Mouse (Mus musculus) MEL (cell line): ENCODE measurements around the gene Tank. TPM values are rescaled to one million over a fixed set of nuclear protein-coding genes. Genes with fewer than 3 reads are reported as not detected.
A peak's percentile ranks its signal among the peaks of the same experiment; 100 is the strongest.

ENCODE experiments used
- DNase-seq: peaks from one replicate; pipeline ENCODE4 v3.0.0; 2011; ENCODE audit warnings: low read depth, low spot score
- H3K27ac ChIP-seq: 2 replicates; pipeline ENCODE4 v1.5.1; 2012; ENCODE audit warnings: low read depth, mild to moderate bottlenecking, control low read depth, low read length, moderate library complexity; ENCODE audit not compliant: control insufficient read depth
- H3K27me3 ChIP-seq, 2 experiments: fragments of 150-350 bp in 1 of 2; sonication (generic) in 1 of 2; 2 replicates each; pipeline ENCODE4 v1.6.1; 2012; ENCODE audit warnings: low read length in 2 of 2, mild to moderate bottlenecking in 2 of 2, improper control_type of control experiment in 1 of 2, moderate library complexity in 1 of 2; ENCODE audit not compliant: insufficient read depth in 2 of 2, control insufficient read depth in 1 of 2
- H3K36me3 ChIP-seq, 2 experiments: 2 replicates each; pipeline ENCODE4 v1.6.1; 2012 to 2014; ENCODE audit warnings: low read length in 2 of 2, improper control_type of control experiment in 1 of 2, inconsistent platforms in 1 of 2, mild to moderate bottlenecking in 1 of 2; ENCODE audit not compliant: insufficient read depth in 2 of 2, control insufficient read depth in 1 of 2
- H3K4me1 ChIP-seq, 2 experiments: fragments of 150-350 bp in 1 of 2; sonication (generic) in 1 of 2; 2 replicates each; pipeline ENCODE4 v1.6.1; 2012; ENCODE audit warnings: low read length in 2 of 2, improper control_type of control experiment in 1 of 2, mild to moderate bottlenecking in 1 of 2; ENCODE audit not compliant: insufficient read depth in 2 of 2, control insufficient read depth in 1 of 2
- H3K4me3 ChIP-seq, 2 experiments: fragments of 150-350 bp in 1 of 2; sonication (generic) in 1 of 2; 2 replicates each; pipeline ENCODE4 v1.5.1; 2012; ENCODE audit warnings: low read depth in 2 of 2, low read length in 2 of 2, mild to moderate bottlenecking in 2 of 2, moderate library complexity in 2 of 2, control low read depth in 1 of 2, improper control_type of control experiment in 1 of 2; ENCODE audit not compliant: control insufficient read depth in 1 of 2, insufficient read depth in 1 of 2
- H3K79me2 ChIP-seq: 2 replicates; pipeline ENCODE4 v1.6.1; 2012; ENCODE audit warnings: mild to moderate bottlenecking, low read length, moderate library complexity; ENCODE audit not compliant: control insufficient read depth, poor library complexity, insufficient read depth
- H3K9ac ChIP-seq: 2 replicates; pipeline ENCODE4 v1.6.1; 2012; ENCODE audit warnings: low read depth, mild to moderate bottlenecking, control low read depth, low read length, moderate library complexity; ENCODE audit not compliant: control insufficient read depth, poor library complexity, severe bottlenecking
- H3K9me3 ChIP-seq: fragments of 150-350 bp; sonication (generic); replicated peaks from 2 replicates; pipeline ENCODE4 v1.6.1; 2012; ENCODE audit warnings: mild to moderate bottlenecking, low read length, improper control_type of control experiment, moderate library complexity; ENCODE audit not compliant: insufficient read depth
- BHLHE40 ChIP-seq: IDR thresholded peaks from 2 replicates; pipeline ENCODE4 v1.6.1; 2012; ENCODE audit warnings: low read depth, mild to moderate bottlenecking, inconsistent platforms, low read length, improper control_type of control experiment, borderline replicate concordance
- CHD1 ChIP-seq: IDR thresholded peaks from 2 replicates; pipeline ENCODE4 v1.6.1; 2012; ENCODE audit warnings: low read depth, mild to moderate bottlenecking, inconsistent platforms, low read length, improper control_type of control experiment
- CHD2 ChIP-seq: IDR thresholded peaks from 2 replicates; pipeline ENCODE4 v1.6.1; 2011; ENCODE audit warnings: low read length, improper control_type of control experiment
- E2F4 ChIP-seq: IDR thresholded peaks from 2 replicates; pipeline ENCODE4 v1.6.1; 2011; ENCODE audit warnings: low read depth, low read length, improper control_type of control experiment, borderline replicate concordance
- ELF1 ChIP-seq: IDR thresholded peaks from 2 replicates; pipeline ENCODE4 v1.6.1; 2014; ENCODE audit warnings: low read depth, mild to moderate bottlenecking, inconsistent platforms, low read length, improper control_type of control experiment, moderate library complexity
- EP300 ChIP-seq, 2 experiments: IDR thresholded peaks; 2 replicates each; pipeline ENCODE4 v1.6.1; 2011; ENCODE audit warnings: improper control_type of control experiment in 2 of 2, low read length in 2 of 2, low read depth in 1 of 2, mild to moderate bottlenecking in 1 of 2
- ETS1 ChIP-seq: IDR thresholded peaks from 2 replicates; pipeline ENCODE4 v1.6.1; 2012; ENCODE audit warnings: low read depth, mild to moderate bottlenecking, inconsistent platforms, low read length, improper control_type of control experiment, moderate library complexity
- GABPA ChIP-seq: IDR thresholded peaks from 2 replicates; pipeline ENCODE4 v1.6.1; 2012; ENCODE audit warnings: low read depth, mild to moderate bottlenecking, inconsistent platforms, low read length, improper control_type of control experiment, moderate library complexity
- GATA1 ChIP-seq: IDR thresholded peaks from 2 replicates; pipeline ENCODE4 v1.6.1; 2011; ENCODE audit warnings: low read depth, low read length, improper control_type of control experiment
- HCFC1 ChIP-seq: IDR thresholded peaks from 2 replicates; pipeline ENCODE4 v1.6.1; 2012; ENCODE audit warnings: low read depth, mild to moderate bottlenecking, inconsistent platforms, low read length, improper control_type of control experiment, moderate library complexity
- JUND ChIP-seq: IDR thresholded peaks from 2 replicates; pipeline ENCODE4 v1.6.1; 2011; ENCODE audit warnings: low read depth, mild to moderate bottlenecking, improper control_type of control experiment, low read length
- KAT2A ChIP-seq: conservative IDR thresholded peaks from 2 replicates; pipeline ENCODE4 v1.6.1; 2012; ENCODE audit warnings: low read depth, low read length, improper control_type of control experiment, inconsistent platforms
- MAX ChIP-seq: IDR thresholded peaks from 2 replicates; pipeline ENCODE4 v1.6.1; 2011; ENCODE audit warnings: low read length, improper control_type of control experiment
- MAZ ChIP-seq: IDR thresholded peaks from 2 replicates; pipeline ENCODE4 v1.6.1; 2012; ENCODE audit warnings: low read depth, mild to moderate bottlenecking, inconsistent platforms, low read length, improper control_type of control experiment
- MXI1 ChIP-seq: IDR thresholded peaks from 2 replicates; pipeline ENCODE4 v1.6.1; 2011; ENCODE audit warnings: mild to moderate bottlenecking, low read depth, low read length, improper control_type of control experiment
- MYB ChIP-seq: IDR thresholded peaks from 2 replicates; pipeline ENCODE4 v1.6.1; 2011; ENCODE audit warnings: mild to moderate bottlenecking, low read depth, low read length, improper control_type of control experiment
- MYC ChIP-seq: IDR thresholded peaks from 2 replicates; pipeline ENCODE4 v1.6.1; 2011; ENCODE audit warnings: low read depth, mild to moderate bottlenecking, low read length, improper control_type of control experiment, moderate library complexity
- NELFE ChIP-seq: IDR thresholded peaks from 2 replicates; pipeline ENCODE4 v1.6.1; 2011; ENCODE audit warnings: low read depth, low read length, improper control_type of control experiment
- POLR2AphosphoS2 ChIP-seq: IDR thresholded peaks from 2 replicates; pipeline ENCODE4 v1.6.1; 2011; ENCODE audit warnings: low read length, improper control_type of control experiment
- POLR2AphosphoS5 ChIP-seq: IDR thresholded peaks from 2 replicates; pipeline ENCODE4 v1.6.1; 2012; ENCODE audit warnings: low read depth, borderline replicate concordance, mild to moderate bottlenecking, inconsistent platforms, low read length, moderate library complexity, mixed read lengths
- RCOR1 ChIP-seq: IDR thresholded peaks from 2 replicates; pipeline ENCODE4 v1.6.1; 2012; ENCODE audit warnings: low read depth, mild to moderate bottlenecking, inconsistent platforms, low read length, improper control_type of control experiment
- TBP ChIP-seq: IDR thresholded peaks from 2 replicates; pipeline ENCODE4 v1.8.0; 2011; ENCODE audit warnings: low read depth, low read length, improper control_type of control experiment
- USF1 ChIP-seq: IDR thresholded peaks from 2 replicates; pipeline ENCODE4 v1.6.1; 2014; ENCODE audit warnings: low read depth, mild to moderate bottlenecking, inconsistent platforms, low read length, improper control_type of control experiment, moderate library complexity
- USF2 ChIP-seq, 2 experiments: IDR thresholded peaks; 2 replicates each; pipeline ENCODE4 v1.6.1; 2011 to 2012; ENCODE audit warnings: improper control_type of control experiment in 2 of 2, low read length in 2 of 2, borderline replicate concordance in 1 of 2, inconsistent platforms in 1 of 2, low read depth in 1 of 2, mild to moderate bottlenecking in 1 of 2; ENCODE audit not compliant: insufficient read depth in 1 of 2
- ZC3H11A ChIP-seq: IDR thresholded peaks from 2 replicates; pipeline ENCODE4 v1.6.1; 2012; ENCODE audit warnings: low read depth, mild to moderate bottlenecking, inconsistent platforms, low read length, improper control_type of control experiment
- ZKSCAN1 ChIP-seq: IDR thresholded peaks from 2 replicates; pipeline ENCODE4 v1.6.1; 2012; ENCODE audit warnings: low read depth, mild to moderate bottlenecking, inconsistent platforms, low read length, improper control_type of control experiment, moderate library complexity
- ZMIZ1 ChIP-seq: IDR thresholded peaks from 2 replicates; pipeline ENCODE4 v1.6.1; 2012; ENCODE audit warnings: low read depth, mild to moderate bottlenecking, inconsistent platforms, low read length, improper control_type of control experiment, moderate library complexity
- polyA plus RNA-seq, 2 experiments: library from polyadenylated mRNA; stranded (reverse) in 1 of 2; unstranded in 1 of 2; fragments of >175 nt in 1 of 2; fragments of >200 nt in 1 of 2; gene quantifications; 2 replicates each; pipeline versions ENCODE4 v1.2.1 to v1.2.4; 2012; ENCODE audit warnings: low replicate concordance in 2 of 2, low read depth in 1 of 2; ENCODE audit not compliant: insufficient read length in 2 of 2, insufficient read depth in 1 of 2, missing spikeins in 1 of 2
- total RNA-seq: library from RNA; depleted of rRNA; stranded (reverse); fragments of 300-350 nt; gene quantifications from 2 replicates; pipeline ENCODE4 v1.2.3, GENCODE M21; 2012

Tank gene
- total and polyA plus RNA-seq, 3 experiments: 27.0 to 96.7 (median 27.4) TPM

DNA sequence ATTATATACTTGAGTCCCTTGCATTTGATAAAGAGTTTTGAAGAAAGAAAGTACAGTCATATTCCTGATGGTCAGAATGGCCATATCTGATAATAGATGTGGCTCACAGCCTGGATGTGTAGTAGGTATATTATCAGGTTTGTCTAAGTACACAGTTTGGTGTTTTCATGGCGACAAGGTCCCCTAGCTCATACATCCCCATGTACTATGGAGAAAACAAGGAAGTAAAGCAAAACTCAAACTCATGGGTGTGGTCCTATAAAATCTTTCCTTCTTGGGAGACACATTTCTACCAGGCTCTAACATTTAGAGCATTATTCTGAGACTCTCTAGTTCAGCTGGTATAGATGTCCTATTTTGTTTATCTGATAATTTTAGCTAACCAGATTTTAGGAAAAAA lies 21.3 kb downstream of the Tank start:
- no peak overlapping the region for H3K4me3 ChIP-seq
- H3K9me3 ChIP-seq: no peaks in the 10 kb centered on the region
- H3K36me3 ChIP-seq: peaks cover 2 to 46% of the 10 kb centered on the region in 2 experiments
- no peaks in the 10 kb centered on the region for H3K27me3 ChIP-seq
- H3K9ac ChIP-seq: no peak overlapping the region
- H3K4me1 ChIP-seq: peaks cover 9 to 19% of the 10 kb centered on the region in 2 experiments
- DNase-seq: peak; percentile 66
- no peak overlapping the region for H3K27ac ChIP-seq
- TF ChIP-seq MYC (no peak), MXI1 (no peak), GATA1 (peak; percentile 31; the same call in 1 of the 2 replicates), MYB (no peak), CHD1 (no peak), ZMIZ1 (no peak), USF1 (no peak), MAZ (no peak), NELFE (no peak), POLR2AphosphoS2 (no peak), HCFC1 (no peak), EP300 (IDR thresholded peaks at IDR 0.05; ENCODE audit: low read depth in 1 of 2, low read length in 2 of 2) (0 out of 4 replicates have a peak, but pooled peaks have one; percentile 4 to 18), ZKSCAN1 (no peak), ZC3H11A (no peak), MAX (no peak), ETS1 (0 out of 2 replicates have a peak, but pooled peaks have one; percentile 9), BHLHE40 (no peak), RCOR1 (no peak), ELF1 (0 out of 2 replicates have a peak, but pooled peaks have one; percentile 34), E2F4 (no peak), USF2 (IDR thresholded peaks at IDR 0.05; ENCODE audit: borderline replicate concordance in 1 of 2, insufficient read depth in 1 of 2, low read depth in 1 of 2, low read length in 2 of 2) (no peak), KAT2A (no peak), GABPA (no peak), JUND (no peak), TBP (no peak), POLR2AphosphoS5 (no peak), CHD2 (no peak)
- H3K79me2 ChIP-seq: peaks cover 40% of the 10 kb centered on the region
